Mouse (Mus musculus): ENCODE results near the gene Tsc2.

DNA sequence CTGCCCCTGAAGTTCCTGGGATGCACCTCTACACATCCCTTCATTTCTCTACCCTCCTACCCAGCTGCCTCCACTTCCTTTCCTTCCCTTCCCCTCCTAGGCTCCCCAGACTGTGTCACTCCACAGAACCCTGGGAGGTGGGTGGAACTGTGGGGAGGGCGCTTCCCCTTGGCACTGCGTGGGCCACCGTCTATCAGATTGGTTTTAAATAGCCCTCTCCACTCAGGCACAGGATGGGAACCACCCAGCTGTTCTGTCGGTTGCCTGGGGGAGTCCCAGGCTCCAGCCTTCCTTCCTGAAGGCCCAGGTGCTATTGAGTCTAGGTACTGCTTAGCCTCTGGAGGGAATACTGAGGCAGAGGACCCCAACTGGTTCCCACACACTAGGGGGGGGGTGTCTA is 2.6 kb upstream of the Tsc2 start:
- no peak for TF ChIP-seq POLR2A (IDR thresholded peaks at IDR 0.05; ENCODE audit: insufficient read length, low read depth)
- no peak for TF ChIP-seq MYOD1 (IDR thresholded peaks at IDR 0.05; ENCODE audit: control insufficient read depth in 1 of 3, insufficient read length in 2 of 3, low read depth in 2 of 3)
- TF ChIP-seq MYOG (IDR thresholded peaks at IDR 0.05; ENCODE audit: control insufficient read depth in 1 of 3, insufficient read depth in 1 of 3, insufficient read length in 2 of 3, low read depth in 2 of 3): no peak
- no peak for TF ChIP-seq TCF3 (IDR thresholded peaks at IDR 0.05; ENCODE audit: insufficient read length, low read depth)
- TF ChIP-seq E2F4 (IDR thresholded peaks at IDR 0.05; ENCODE audit: insufficient read depth): no peak
